Comparison of ENCODE assay signal across 31 mouse cellular contexts in the genomic region with DNA sequence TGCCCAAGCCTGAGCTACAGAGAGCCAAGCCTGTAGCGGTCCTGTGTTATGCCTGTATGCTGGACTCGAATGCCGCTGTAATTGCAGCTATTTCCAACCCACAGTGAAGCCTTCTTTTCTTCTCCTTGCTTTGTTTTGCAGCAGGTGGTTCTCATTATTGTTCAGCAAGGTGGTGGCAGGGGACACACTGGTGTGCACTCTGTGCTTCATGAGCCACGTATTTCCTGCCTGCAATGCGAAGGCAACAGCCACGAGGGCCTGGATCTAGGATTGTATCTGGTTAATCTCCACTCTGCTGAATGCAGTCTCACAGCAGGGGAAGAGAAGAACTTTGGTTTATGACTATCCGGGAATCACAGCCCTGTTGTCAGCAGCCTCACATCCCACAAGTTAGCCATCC.
DNase-seq lines count a peak whose midpoint lies in the region; ATAC-seq and TF ChIP-seq lines count a peak whose summit lies in the region.
"Had no signal": no experiment of that assay in that cellular context is flagged by ENCODE, and none has a peak within 500 bp of the region (broad histone marks: within the 10 kb centered on the region; RNA-seq: fewer than 3 reads in every experiment).

No protein-coding gene starts in this region.

- ATAC-seq in neural tube, embryonic 15.5 days (ENCODE audit: low FRiP score) = no peak
- no peak; the same call in 1 of the 2 replicates for ATAC-seq in embryonic facial prominence, embryonic 11.5 days (replicated peaks; ENCODE audit: insufficient number of reproducible peaks, low FRiP score, low TSS enrichment, low read depth)
- ATAC-seq: forebrain, embryonic 15.5 days; hindbrain, embryonic 16.5 days; intestine, postnatal 0 days; liver, embryonic 12.5 days; liver, postnatal 0 days had no signal

- TF ChIP-seq POLR2A in thymus, adult 2 months (IDR thresholded peaks at IDR 0.05; ENCODE audit: control insufficient read depth, extremely low read depth, insufficient read depth, low read length, poor library complexity) = no peak

- no peak overlapping the region for H3K4me2 ChIP-seq in neural tube, embryonic 15.5 days
- H3K4me2 ChIP-seq in embryonic facial prominence, embryonic 11.5 days (ENCODE audit: low read depth, low read length) = no peak overlapping the region
- H3K4me2 ChIP-seq: forebrain, embryonic 15.5 days; heart, embryonic 12.5 days; liver, embryonic 12.5 days; midbrain, embryonic 11.5 days had no signal

- no peaks in the 10 kb centered on the region for H3K27me3 ChIP-seq in neural tube, embryonic 15.5 days (replicated peaks)
- no peaks in the 10 kb centered on the region for H3K27me3 ChIP-seq in embryonic facial prominence, embryonic 11.5 days (ENCODE audit: control insufficient read depth, insufficient read depth, low read length)
- no peaks in the 10 kb centered on the region for H3K27me3 ChIP-seq in limb, embryonic 10.5 days (ENCODE audit: low read depth, poor library complexity, severe bottlenecking)
- no peaks in the 10 kb centered on the region for H3K27me3 ChIP-seq in thymus, adult 2 months (ENCODE audit: control insufficient read depth, insufficient read depth, low read length)
- H3K27me3 ChIP-seq: forebrain, embryonic 15.5 days; heart, embryonic 12.5 days; liver, embryonic 12.5 days had no signal

- no peak for DNase-seq in neural tube, embryonic 10.5 days (ENCODE audit: extremely low spot score, low spot score)
- DNase-seq in embryonic facial prominence, embryonic 11.5 days (ENCODE audit: low spot score) = peak; percentile 68
- peak; percentile 50 for DNase-seq in limb, embryonic 10.5 days (ENCODE audit: low spot score)
- DNase-seq in heart, postnatal 4 days = no peak
- no peak for DNase-seq in thymus, adult 2 months
- DNase-seq in left cerebral cortex, postnatal 14 days (ENCODE audit: low spot score in 2 of 2) = no peak
- DNase-seq: adrenal gland, adult 2 months; B cell, adult 2 months; cerebellum, adult 8-10 months; cerebellum, postnatal 25 days; gastrocnemius, adult 2 months; gastrocnemius, postnatal 36 days; heart, adult 18-20 months; kidney, adult 9 months; kidney, postnatal 10 days; left cerebral cortex, postnatal 4 days; liver, postnatal 0 days; lung, postnatal 36 days; spleen, adult 18-20 months; thymus, adult 18-20 months; thymus, postnatal 36 days had no signal

- 0 out of 2 replicates have a peak overlapping the region, but pooled peaks have one; percentile 2 for H3K27ac ChIP-seq in neural tube, embryonic 15.5 days (replicated peaks)
- no peak overlapping the region for H3K27ac ChIP-seq in embryonic facial prominence, embryonic 11.5 days (replicated peaks; ENCODE audit: low read depth, low read length)
- H3K27ac ChIP-seq in limb, embryonic 10.5 days = peak overlapping the region; percentile 70
- H3K27ac ChIP-seq in thymus, adult 2 months (ENCODE audit: control insufficient read depth, insufficient read depth, low read length) = no peak overlapping the region
- H3K27ac ChIP-seq: forebrain, embryonic 10.5 days; forebrain, embryonic 15.5 days; gastrocnemius, adult 2 months; left cerebral cortex, adult 2 months; liver, embryonic 12.5 days; stomach, postnatal 0 days had no signal

- H3K9ac ChIP-seq in neural tube, embryonic 15.5 days (replicated peaks) = no peak overlapping the region
- H3K9ac ChIP-seq in embryonic facial prominence, embryonic 11.5 days (replicated peaks; ENCODE audit: low read length) = no peak overlapping the region
- H3K9ac ChIP-seq: forebrain, embryonic 15.5 days; heart, embryonic 12.5 days; liver, embryonic 12.5 days; liver, postnatal 0 days had no signal

- H3K36me3 ChIP-seq in neural tube, embryonic 15.5 days = no peaks in the 10 kb centered on the region
- H3K36me3 ChIP-seq in embryonic facial prominence, embryonic 11.5 days (replicated peaks; ENCODE audit: control insufficient read depth, insufficient read depth, low read depth, low read length) = no peaks in the 10 kb centered on the region
- H3K36me3 ChIP-seq in limb, embryonic 10.5 days = no peaks in the 10 kb centered on the region
- H3K36me3 ChIP-seq in thymus, adult 2 months (ENCODE audit: control insufficient read depth, insufficient read depth, low read length) = no peaks in the 10 kb centered on the region
- H3K36me3 ChIP-seq: forebrain, embryonic 10.5 days; forebrain, embryonic 15.5 days; heart, embryonic 12.5 days; liver, embryonic 12.5 days had no signal

- H3K9me3 ChIP-seq in neural tube, embryonic 15.5 days (replicated peaks) = no peaks in the 10 kb centered on the region
- no peaks in the 10 kb centered on the region for H3K9me3 ChIP-seq in embryonic facial prominence, embryonic 11.5 days (replicated peaks; ENCODE audit: control insufficient read depth, low read length)
- H3K9me3 ChIP-seq in limb, embryonic 10.5 days (replicated peaks) = no peaks in the 10 kb centered on the region
- H3K9me3 ChIP-seq: forebrain, embryonic 10.5 days; forebrain, embryonic 15.5 days; heart, embryonic 12.5 days; liver, embryonic 12.5 days had no signal

- H3K4me3 ChIP-seq in neural tube, embryonic 15.5 days (replicated peaks) = no peak overlapping the region
- no peak overlapping the region for H3K4me3 ChIP-seq in embryonic facial prominence, embryonic 11.5 days (ENCODE audit: low read depth, low read length)
- no peak overlapping the region for H3K4me3 ChIP-seq in limb, embryonic 10.5 days
- no peak overlapping the region for H3K4me3 ChIP-seq in thymus, adult 2 months (ENCODE audit: control insufficient read depth, insufficient read depth, low read length)
- H3K4me3 ChIP-seq: forebrain, embryonic 10.5 days; forebrain, embryonic 15.5 days; gastrocnemius, adult 2 months; heart, embryonic 12.5 days; left cerebral cortex, adult 2 months; liver, embryonic 12.5 days had no signal

- WGBS in neural tube, embryonic 15.5 days = 19% methylated on average over 7 of the region's 7 CpGs
- WGBS in embryonic facial prominence, embryonic 11.5 days = 33% methylated on average over 7 of the region's 7 CpGs
- 32% methylated on average over 7 of the region's 7 CpGs for WGBS in limb, embryonic 10.5 days
- 69% methylated on average over 7 of the region's 7 CpGs for WGBS in thymus, adult 2 months

- intact Hi-C loops in left cerebral cortex, postnatal 14 days (cut with DNase I) = no loop called here

- no peak for TF ChIP-seq CTCF in thymus, adult 2 months (IDR thresholded peaks at IDR 0.05; ENCODE audit: borderline replicate concordance, control insufficient read depth, extremely low read depth, insufficient read depth, low read length, poor library complexity)

- 0 out of 2 replicates have a peak, but pooled peaks cover 5% of the 10 kb centered on the region for H3K4me1 ChIP-seq in neural tube, embryonic 15.5 days
- peaks cover 2% of the 10 kb centered on the region; the same call in 1 of the 2 replicates for H3K4me1 ChIP-seq in embryonic facial prominence, embryonic 11.5 days (ENCODE audit: control insufficient read depth, insufficient read depth, low read length)
- H3K4me1 ChIP-seq in limb, embryonic 10.5 days = peaks cover 15% of the 10 kb centered on the region
- H3K4me1 ChIP-seq in thymus, adult 2 months (replicated peaks; ENCODE audit: control insufficient read depth, insufficient read depth, low read length) = no peaks in the 10 kb centered on the region
- H3K4me1 ChIP-seq: forebrain, embryonic 15.5 days; liver, embryonic 12.5 days had no signal

Comparison
In these comparisons a context has a peak if more than half of its experiments do, and no peak if none do; other contexts are left out.
1. H3K27ac ChIP-seq: peak in neural tube, embryonic 15.5 days (single experiment) and limb, embryonic 10.5 days (single experiment); none in embryonic facial prominence, embryonic 11.5 days (single experiment) and thymus, adult 2 months (single experiment).
2. DNase-seq: peak in embryonic facial prominence, embryonic 11.5 days (single experiment) and limb, embryonic 10.5 days (single experiment); none in neural tube, embryonic 10.5 days (single experiment), heart, postnatal 4 days (single experiment), thymus, adult 2 months (single experiment) and left cerebral cortex, postnatal 14 days (0 of 2).